Mouse (Mus musculus) heart, postnatal 0 days (tissue): ENCODE results near the gene Med25.

ENCODE experiments used
- CTCF ChIP-seq: IDR thresholded peaks from 2 replicates; pipeline ENCODE4 v1.5.1; 2016; ENCODE audit warnings: antibody characterized with exemption, control low read depth, low read depth
- EP300 ChIP-seq: IDR thresholded peaks from 2 replicates; pipeline ENCODE4 v1.6.1; 2016; ENCODE audit warnings: antibody characterized with exemption, low read depth

GRCm38 (mm10) chr7:44908706-44909476 is 16.4 kb upstream of the Med25 start:
- no peak for TF ChIP-seq EP300
- TF ChIP-seq CTCF: no peak
